Mouse (Mus musculus): ENCODE measurements around the gene Kctd3.

Gene Kctd3

GRCm38 (mm10) chr1:189007239-189007979, at the start of gene Kctd3:
Gene Kctd3 (minus strand): TSS chr1:189007841.
- 1% methylated on average over 74 of the region's 74 CpGs for WGBS

DNA sequence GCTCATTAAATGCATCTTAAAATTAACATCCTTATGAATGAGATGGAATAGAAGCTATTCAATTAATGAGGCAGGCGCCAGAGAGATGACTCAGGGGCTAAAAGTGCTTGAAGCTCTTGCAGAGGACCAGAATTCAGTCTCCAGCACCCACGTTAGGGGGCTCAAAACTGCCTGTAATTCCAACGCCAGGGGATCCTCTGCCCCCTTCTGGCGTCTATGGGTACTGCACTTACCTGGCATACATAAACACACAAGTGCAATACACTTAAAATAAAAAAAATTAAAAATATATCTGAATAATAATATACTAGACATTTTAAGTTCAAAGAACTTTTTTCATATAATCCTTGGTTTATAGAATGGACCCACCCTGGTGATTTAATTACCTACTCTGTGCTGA, 49.8 kb upstream of the Kctd3 start:
- WGBS: 66% methylated on average over 4 of the region's 4 CpGs

DNA sequence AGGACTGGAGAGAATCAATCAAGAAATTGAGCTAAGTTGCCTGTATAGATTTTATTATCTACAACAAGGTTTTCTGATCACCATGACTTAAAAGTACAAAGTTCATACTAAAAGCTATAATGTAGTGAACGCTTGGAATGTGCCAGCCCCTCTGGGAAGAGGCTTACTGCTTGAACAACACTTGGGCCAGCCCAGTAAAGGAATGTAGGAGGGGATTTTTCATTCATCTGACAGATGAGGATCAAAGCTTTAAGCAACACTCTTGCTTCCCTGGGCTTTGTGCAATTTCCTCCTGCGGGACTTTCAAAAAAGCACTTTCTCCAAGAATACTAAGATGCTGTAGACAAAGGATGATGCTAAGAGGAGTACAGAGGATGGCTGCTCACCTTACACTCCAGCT, 48.3 kb upstream of the Kctd3 start:
- WGBS: 73% methylated on average over 2 of the region's 2 CpGs

DNA sequence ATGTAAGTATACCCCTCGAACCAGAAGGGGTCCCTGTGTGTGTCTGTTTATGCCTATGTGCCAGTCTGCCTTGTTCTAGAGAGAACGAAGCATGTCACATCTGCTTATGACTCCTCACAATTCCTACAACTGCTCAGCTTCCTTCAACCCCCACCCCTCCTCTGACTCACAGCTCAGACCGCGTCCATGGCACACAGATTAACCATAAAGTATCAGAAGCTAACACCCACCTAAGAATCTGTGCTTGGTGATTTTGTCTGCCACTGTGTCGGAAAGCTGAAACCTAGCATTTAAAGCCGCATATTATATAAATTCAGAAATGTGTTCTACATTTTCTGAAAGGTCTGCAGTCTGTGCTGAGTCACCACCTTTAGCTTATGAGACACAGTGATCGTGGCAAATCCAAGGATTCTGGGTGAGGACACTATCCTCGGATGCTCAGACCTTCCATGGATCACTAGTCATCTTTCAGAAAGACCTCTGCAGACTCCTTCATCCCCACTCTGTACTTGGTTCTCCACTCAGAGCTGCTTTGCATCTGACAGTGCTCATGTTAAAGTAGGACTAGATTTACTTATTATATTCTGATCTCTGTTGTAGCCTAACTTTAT, 47.4 kb upstream of the Kctd3 start:
- 45% methylated on average over 8 of the region's 8 CpGs for WGBS

GRCm38 (mm10) chr1:189054191-189054590, 46.5 kb upstream of the Kctd3 start:
- WGBS: 65% methylated on average over 5 of the region's 5 CpGs

DNA sequence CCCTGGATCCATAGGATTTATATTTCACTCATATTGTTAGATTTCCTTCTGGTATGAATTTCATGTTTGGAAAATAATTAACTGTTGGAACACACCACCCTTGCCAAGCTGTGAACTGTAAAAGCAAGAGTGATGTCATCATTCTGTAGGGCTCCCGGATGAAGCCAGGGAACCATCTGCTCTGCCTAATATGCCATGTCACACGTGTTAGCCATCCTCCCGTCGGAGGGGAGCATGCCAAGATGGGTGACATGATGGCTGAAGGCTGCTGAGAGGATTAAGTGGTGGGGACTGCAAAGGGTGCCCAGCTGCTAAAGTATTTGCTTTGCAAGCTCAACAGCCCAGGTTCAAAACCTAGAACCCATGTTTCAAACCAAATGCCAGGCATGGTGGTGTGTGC, 44.5 kb upstream of the Kctd3 start:
- 48% methylated on average over 4 of the region's 4 CpGs for WGBS

DNA sequence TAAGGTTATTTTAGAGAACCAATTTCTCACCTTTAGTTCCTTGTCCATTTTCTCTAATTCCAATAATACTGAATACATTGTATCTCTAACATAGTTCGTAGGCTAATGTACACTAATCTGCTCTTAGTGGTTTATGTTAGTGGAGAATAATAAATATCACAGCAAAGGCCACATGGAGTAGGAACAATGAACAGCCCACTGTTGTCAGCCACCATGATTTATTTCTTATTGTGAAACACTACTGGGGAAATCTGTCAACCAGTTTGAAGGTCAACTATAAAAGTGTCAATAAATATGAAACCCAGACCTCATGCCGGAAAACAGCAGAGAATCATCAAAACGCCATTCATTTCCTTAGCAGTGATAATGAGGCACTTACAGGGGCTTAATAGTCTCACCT, 42.5 kb upstream of the Kctd3 start:
- 94% methylated on average over 3 of the region's 3 CpGs for WGBS

GRCm38 (mm10) chr1:189048331-189048730, 40.7 kb upstream of the Kctd3 start:
- 39% methylated on average over 2 of the region's 2 CpGs for WGBS

GRCm38 (mm10) chr1:189047918-189048317, 40.3 kb upstream of the Kctd3 start:
- WGBS: 24% methylated on average over 3 of the region's 3 CpGs

GRCm38 (mm10) chr1:189046831-189047230, 39.2 kb upstream of the Kctd3 start:
- WGBS: 43% methylated on average over 3 of the region's 3 CpGs

DNA sequence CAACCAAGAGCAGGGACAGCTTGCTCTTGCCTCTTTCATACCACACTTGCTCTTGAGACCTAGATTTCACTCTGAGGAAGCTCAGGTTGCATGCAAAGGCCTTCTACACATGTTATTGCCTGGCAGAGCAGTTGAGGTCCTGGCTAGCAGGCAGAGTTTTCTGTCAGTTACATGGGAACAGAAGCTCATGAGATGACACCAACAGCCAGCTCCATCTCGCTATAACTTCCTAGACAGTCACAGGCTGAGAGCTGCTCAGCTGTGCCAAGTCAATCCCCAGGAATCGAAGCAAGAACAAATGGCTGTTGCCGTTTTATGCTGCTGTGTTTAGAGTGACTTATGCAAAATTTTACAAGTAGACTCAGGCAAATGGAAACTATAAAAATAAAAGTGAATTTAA, 38.7 kb upstream of the Kctd3 start:
- 49% methylated on average over 3 of the region's 3 CpGs for WGBS

- WGBS: 85% methylated on average over 12 of the region's 12 CpGs
These were observed 33.6 kb upstream of the Kctd3 start for GRCm38 (mm10) chr1:189041261-189041660.

DNA sequence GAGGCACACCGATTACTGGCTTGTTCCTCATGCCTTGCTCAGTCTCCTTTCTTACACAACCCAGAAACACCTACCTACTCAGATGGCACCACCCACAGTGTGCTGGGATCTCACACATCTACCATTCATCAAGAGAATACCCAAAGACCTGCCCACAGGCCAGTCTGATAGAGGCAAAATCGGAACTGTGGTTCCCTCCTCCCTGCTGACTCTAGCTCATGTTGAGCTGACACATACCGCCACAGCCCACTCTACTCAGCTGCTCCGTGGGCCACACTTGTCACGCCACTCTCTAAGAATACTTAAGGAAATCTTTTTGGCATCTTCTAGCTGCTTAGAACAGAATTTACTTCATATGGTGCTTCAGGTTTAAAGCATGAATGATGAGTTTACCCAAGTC, 31.7 kb upstream of the Kctd3 start:
- WGBS: 64% methylated on average over 5 of the region's 5 CpGs

GRCm38 (mm10) chr1:189032817-189033216, 25.2 kb upstream of the Kctd3 start:
- 97% methylated on average over 2 of the region's 2 CpGs for WGBS

DNA sequence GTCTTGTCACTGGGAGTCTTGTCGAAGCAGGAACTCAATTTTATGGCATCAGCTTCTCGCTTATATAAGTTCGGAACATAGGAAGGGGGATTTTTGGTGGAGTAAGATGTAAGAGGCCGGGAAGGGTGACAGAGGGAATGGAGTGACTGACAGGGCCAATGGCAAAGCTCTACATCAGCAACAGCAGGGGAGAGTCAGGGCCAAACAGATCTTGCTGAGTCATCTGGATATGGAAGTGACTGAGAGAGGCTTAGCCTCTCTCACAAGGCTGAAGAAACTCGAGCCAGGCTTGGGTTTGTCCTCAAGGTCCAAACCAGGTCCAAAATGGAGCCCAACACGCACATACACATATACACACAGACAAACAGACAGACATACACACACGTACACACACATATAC, 23.3 kb upstream of the Kctd3 start:
- WGBS: 83% methylated on average over 7 of the region's 7 CpGs

DNA sequence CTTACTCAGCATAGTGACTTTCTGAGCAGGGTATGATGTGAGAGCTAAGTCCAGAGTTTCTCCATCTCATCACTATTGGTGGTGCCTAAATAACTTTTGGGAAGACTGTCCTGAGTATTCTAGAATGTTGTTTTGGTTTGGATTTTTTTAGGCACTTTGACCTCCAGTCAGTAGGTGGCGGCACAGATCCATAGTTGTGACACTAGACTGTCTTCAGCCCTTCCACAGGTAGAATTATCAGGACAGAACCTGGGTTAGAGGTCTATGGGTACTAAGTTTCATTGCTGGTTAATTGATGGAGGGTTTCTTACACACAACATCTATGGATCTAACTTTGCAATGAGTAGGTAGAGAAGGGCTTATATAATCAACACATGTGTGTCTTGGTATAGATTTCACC, 20.6 kb upstream of the Kctd3 start:
- WGBS: 53% methylated on average over 1 of the region's 1 CpGs

DNA sequence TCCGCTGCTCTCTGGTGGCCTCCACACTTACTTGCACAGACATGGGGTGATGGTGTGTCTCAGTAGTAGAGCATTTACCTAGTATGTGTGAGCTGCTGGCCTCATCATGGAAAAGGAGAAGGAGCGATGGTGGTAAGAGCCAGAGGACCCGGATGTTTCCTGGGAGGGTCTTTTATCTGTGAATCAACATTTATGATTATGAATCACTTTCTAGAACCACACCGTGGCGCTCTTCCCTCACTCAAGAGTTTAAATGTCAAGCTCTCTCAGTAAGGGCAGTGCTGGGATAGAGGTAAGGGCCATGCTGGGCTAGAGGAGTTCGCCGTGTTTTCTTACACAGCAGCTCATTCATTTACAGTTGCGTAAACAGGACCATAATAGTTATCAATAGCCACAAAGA, 19.2 kb upstream of the Kctd3 start:
- WGBS: 49% methylated on average over 8 of the region's 8 CpGs

GRCm38 (mm10) chr1:189023701-189024080, 16.1 kb upstream of the Kctd3 start:
- WGBS: 24% methylated on average over 1 of the region's 1 CpGs

- WGBS: 34% methylated on average over 7 of the region's 7 CpGs
These were observed 15.5 kb upstream of the Kctd3 start for GRCm38 (mm10) chr1:189022925-189023700.

DNA sequence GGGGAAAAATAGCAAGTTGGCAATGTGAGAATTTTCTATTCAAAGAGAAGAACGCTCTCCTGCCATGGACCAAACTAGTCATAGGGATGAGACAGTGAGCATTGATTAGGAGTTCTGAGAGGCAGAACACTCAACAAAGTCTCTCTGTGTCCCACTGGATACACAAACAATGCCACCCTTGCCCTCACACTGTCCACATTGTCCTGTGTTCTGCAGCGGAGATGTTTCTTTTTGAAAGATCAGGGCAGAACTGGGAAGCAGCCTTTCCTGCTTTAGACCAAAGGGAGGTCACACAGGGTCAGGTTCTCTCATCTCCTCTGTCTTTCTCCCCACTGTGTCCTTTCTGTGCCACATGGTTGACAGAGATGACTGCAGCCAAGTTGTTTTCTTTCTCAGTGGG, 7.7 kb upstream of the Kctd3 start:
- 72% methylated on average over 2 of the region's 2 CpGs for WGBS

DNA sequence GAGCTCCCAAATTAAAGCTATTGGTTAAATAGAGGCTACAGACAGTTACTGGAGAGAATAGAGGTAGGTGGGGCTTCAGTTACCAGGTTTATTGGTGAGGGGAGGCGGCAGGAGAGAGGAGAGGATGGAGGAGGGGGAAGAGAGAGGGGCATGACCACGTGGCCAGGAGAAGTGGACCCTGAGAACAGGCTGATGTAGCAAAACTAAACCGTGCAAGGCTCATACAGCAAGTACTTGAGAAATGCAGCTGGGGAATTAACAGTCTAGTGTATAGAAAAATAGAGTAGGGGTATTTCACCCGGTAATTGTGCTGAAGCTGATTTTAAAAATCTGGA, 5.9 kb upstream of the Kctd3 start:
- WGBS: 34% methylated on average over 4 of the region's 4 CpGs

- 25% methylated on average over 16 of the region's 16 CpGs for WGBS
These were observed 5.4 kb upstream of the Kctd3 start for GRCm38 (mm10) chr1:189012846-189013586.
